Mouse (Mus musculus): ENCODE data around the gene Rtn4r. TPM values are rescaled to one million over a fixed set of nuclear protein-coding genes. Genes with fewer than 3 reads are reported as not detected.
A peak's percentile ranks its signal among the peaks of the same experiment; 100 is the strongest.

Gene Rtn4r
- total and polyA plus RNA-seq, 2 experiments from 2014 or later, result 28.0 to 33.5 TPM

DNA sequence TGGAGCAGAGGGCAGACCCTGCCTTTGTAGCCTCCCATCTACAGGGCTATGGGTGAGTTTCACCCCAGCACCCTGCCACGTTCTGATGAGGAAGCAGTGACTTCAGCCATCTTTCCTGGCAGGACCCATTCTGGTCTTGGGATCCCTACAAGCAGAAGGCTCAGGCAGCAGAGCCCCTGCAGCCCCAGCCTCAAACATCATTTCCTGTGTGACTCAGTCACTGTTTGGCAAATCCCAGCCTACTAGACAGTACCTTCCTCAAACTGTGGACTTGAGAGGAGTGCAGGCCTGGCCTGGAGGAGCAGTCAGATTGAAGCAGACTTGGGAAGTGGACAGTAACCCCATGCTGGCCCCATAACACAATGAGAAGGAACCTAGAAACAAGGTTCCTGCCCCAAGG is 33.7 kb downstream of the Rtn4r start:
- H3K27me3 ChIP-seq (ENCODE audit: insufficient read depth, low read length), result no peaks in the 10 kb centered on the region
- H3K27ac ChIP-seq (ENCODE audit: low read depth, low read length), result no peak overlapping the region
- DNase-seq (no peak), ATAC-seq (no peak)
- no peak overlapping the region for H3K4me2 ChIP-seq (ENCODE audit: low read depth)
- no peaks in the 10 kb centered on the region for H3K9me3 ChIP-seq (ENCODE audit: low read length)
- H3K4me1 ChIP-seq (ENCODE audit: insufficient read depth), result peaks cover 14% of the 10 kb centered on the region; the same call in 1 of the 2 replicates
- no peak for TF ChIP-seq CTCF (IDR thresholded peaks at IDR 0.05; ENCODE audit: low read depth)
- 50% methylated on average over 1 of the region's 1 CpGs for WGBS
- H3K9ac ChIP-seq, result no peak overlapping the region
- no peak overlapping the region for H3K4me3 ChIP-seq (ENCODE audit: low read depth, low read length)
- no peaks in the 10 kb centered on the region for H3K36me3 ChIP-seq (ENCODE audit: insufficient read depth)

- peaks cover 17% of the 10 kb centered on the region; the same call in 1 of the 2 replicates for H3K4me1 ChIP-seq (ENCODE audit: insufficient read depth)
- 33% methylated on average over 2 of the region's 2 CpGs for WGBS
- no peak overlapping the region for H3K27ac ChIP-seq (ENCODE audit: low read depth, low read length)
- no peak overlapping the region for H3K4me3 ChIP-seq (ENCODE audit: low read depth, low read length)
- DNase-seq, result no peak
- no peak for TF ChIP-seq CTCF (IDR thresholded peaks at IDR 0.05; ENCODE audit: low read depth)
- ATAC-seq, result peak; percentile 23; the same call in 1 of the 2 replicates
- no peak overlapping the region for H3K4me2 ChIP-seq (ENCODE audit: low read depth)
- no peaks in the 10 kb centered on the region for H3K9me3 ChIP-seq (ENCODE audit: low read length)
- H3K9ac ChIP-seq, result no peak overlapping the region
- H3K27me3 ChIP-seq (ENCODE audit: insufficient read depth, low read length), result no peaks in the 10 kb centered on the region
- no peaks in the 10 kb centered on the region for H3K36me3 ChIP-seq (ENCODE audit: insufficient read depth)
Measured at GRCm38 (mm10) chr16:18164642-18165238, 37.3 kb downstream of the Rtn4r start.

DNA sequence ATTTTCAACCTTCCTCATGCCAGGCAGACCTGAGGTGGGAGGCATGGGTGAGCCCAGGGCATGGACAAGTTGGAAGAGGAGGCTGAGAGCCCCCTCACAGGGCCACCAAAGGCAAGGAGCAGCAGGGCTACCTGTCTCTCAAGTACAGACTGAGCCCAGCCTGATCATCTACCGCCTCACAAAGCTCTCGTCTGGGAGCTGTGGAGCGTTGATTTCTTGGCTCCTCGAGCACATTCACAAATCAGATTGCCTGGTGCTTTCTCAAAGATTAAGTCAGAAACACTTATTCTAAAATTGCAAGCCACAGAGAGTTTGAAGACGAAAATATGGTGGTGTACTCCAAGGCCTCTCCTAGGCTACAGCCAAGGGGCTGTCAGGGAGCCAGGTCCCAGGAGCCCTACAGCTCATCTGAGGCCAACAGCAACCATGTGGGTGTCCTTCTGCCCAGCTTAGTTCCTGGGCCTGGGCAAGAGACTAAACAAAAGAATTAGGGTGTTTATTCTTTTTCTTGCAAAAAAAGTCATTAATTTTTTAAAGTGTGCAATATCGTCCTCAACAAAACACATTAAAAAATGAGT is 39.3 kb downstream of the Rtn4r start:
- H3K9me3 ChIP-seq (ENCODE audit: low read length), result no peaks in the 10 kb centered on the region
- 41% methylated on average over 6 of the region's 6 CpGs for WGBS
- no peak overlapping the region for H3K4me3 ChIP-seq (ENCODE audit: low read depth, low read length)
- H3K36me3 ChIP-seq (ENCODE audit: insufficient read depth), result no peaks in the 10 kb centered on the region
- H3K9ac ChIP-seq, result no peak overlapping the region
- H3K27me3 ChIP-seq (ENCODE audit: insufficient read depth, low read length), result no peaks in the 10 kb centered on the region
- peak; percentile 53 for DNase-seq
- TF ChIP-seq CTCF (IDR thresholded peaks at IDR 0.05; ENCODE audit: low read depth), result no peak
- H3K4me2 ChIP-seq (ENCODE audit: low read depth), result no peak overlapping the region
- ATAC-seq, result peak; percentile 62
- H3K27ac ChIP-seq (ENCODE audit: low read depth, low read length), result peak overlapping the region; percentile 67
- 0 out of 2 replicates have a peak, but pooled peaks cover 10% of the 10 kb centered on the region for H3K4me1 ChIP-seq (ENCODE audit: insufficient read depth)

DNA sequence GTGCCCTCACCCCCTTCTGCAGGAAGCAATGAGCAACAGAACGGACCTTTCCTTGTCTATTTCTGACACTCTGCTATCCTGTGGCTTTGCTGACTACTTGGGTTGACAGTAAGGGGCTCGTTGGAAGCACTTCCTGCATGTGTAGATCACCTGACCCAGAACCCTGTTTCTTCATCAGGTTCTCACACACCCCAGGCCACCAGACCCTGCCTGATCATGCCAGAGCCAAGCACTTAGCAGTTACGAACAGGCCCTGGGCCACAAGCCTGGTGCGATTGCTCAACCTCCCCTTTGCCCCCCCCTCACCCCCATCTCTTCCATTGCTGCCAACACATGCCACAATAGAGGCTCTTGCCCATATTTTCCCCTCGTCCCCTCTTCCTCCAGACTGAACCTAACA is 41.7 kb downstream of the Rtn4r start:
- no peak overlapping the region for H3K4me3 ChIP-seq (ENCODE audit: low read depth, low read length)
- H3K4me1 ChIP-seq (ENCODE audit: insufficient read depth), result 0 out of 2 replicates have a peak, but pooled peaks cover 10% of the 10 kb centered on the region
- H3K27ac ChIP-seq (ENCODE audit: low read depth, low read length), result no peak overlapping the region
- no peak overlapping the region for H3K4me2 ChIP-seq (ENCODE audit: low read depth)
- DNase-seq (no peak), ATAC-seq (no peak)
- H3K27me3 ChIP-seq (ENCODE audit: insufficient read depth, low read length), result no peaks in the 10 kb centered on the region
- TF ChIP-seq CTCF (IDR thresholded peaks at IDR 0.05; ENCODE audit: low read depth), result no peak
- H3K9ac ChIP-seq, result no peak overlapping the region
- WGBS, result 76% methylated on average over 5 of the region's 5 CpGs
- H3K36me3 ChIP-seq (ENCODE audit: insufficient read depth), result no peaks in the 10 kb centered on the region
- no peaks in the 10 kb centered on the region for H3K9me3 ChIP-seq (ENCODE audit: low read length)

DNA sequence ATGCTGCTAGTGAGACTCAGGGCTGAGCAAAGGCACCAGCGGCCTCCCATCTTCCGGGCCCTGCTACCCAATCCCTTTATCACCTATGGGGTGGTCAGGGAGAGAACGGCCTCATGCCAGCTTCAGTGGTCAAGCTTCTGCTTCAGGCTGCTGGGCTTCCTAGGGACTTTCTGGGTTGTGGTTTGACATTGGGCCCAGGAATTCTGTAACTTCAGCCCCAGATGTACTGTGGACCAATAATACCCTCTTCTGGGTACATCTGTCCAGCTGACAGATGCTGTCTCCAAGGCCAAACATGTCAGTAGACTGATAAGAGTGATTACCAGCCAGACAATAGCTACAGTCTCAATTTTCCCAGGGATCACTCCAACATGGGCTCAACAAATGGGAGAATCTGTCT is 42.3 kb downstream of the Rtn4r start:
- WGBS, result 91% methylated on average over 3 of the region's 3 CpGs

DNA sequence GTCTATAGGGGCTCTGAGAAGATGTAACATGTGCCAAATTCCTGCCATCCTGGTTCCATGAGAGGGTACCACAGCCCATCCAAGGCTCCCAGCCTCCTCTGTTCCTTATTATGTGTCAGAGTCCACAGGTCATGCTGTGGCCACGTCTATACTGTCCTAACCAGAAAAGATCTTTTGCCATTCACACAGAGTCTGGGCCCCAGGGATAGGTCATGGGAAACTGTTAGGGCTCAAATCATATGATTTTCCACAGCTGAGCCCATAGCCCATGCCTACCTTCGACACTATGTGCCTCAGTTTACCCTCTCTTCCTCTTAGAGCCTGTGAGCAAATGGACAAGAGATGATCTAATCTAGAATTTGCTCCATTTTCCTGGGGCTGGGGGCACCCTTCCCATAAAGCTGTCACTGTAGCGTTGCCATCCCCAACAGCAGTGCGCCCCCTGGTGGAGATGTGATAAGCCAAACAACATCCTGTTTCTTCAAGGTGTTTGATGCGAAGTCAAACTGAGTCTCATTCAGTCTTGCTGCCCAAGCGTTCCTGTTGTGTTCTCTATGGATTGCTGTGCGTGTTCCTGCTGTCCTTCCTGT is 44.9 kb downstream of the Rtn4r start:
- ATAC-seq, result peak; percentile 61
- TF ChIP-seq CTCF (IDR thresholded peaks at IDR 0.05; ENCODE audit: low read depth), result peak; percentile 98

More for the DNA sequence above, 42.3 kb downstream of the Rtn4r start:
- Histone ChIP-seq H3K4me3 (ENCODE audit: low read depth, low read length) (no peak overlapping the region), H3K27me3 (ENCODE audit: insufficient read depth, low read length) (no peaks in the 10 kb centered on the region), H3K9ac (no peak overlapping the region), H3K4me2 (ENCODE audit: low read depth) (no peak overlapping the region), H3K36me3 (ENCODE audit: insufficient read depth) (no peaks in the 10 kb centered on the region), H3K27ac (ENCODE audit: low read depth, low read length) (no peak overlapping the region), H3K4me1 (ENCODE audit: insufficient read depth) (0 out of 2 replicates have a peak, but pooled peaks cover 8% of the 10 kb centered on the region), H3K9me3 (ENCODE audit: low read length) (no peaks in the 10 kb centered on the region)
- TF ChIP-seq CTCF (IDR thresholded peaks at IDR 0.05; ENCODE audit: low read depth), result no peak
- ATAC-seq (no peak), DNase-seq (no peak)

GRCm38 (mm10) chr16:18173231-18173630 is 45.8 kb downstream of the Rtn4r start:
- Histone ChIP-seq H3K27ac (ENCODE audit: low read depth, low read length) (no peak overlapping the region), H3K9me3 (ENCODE audit: low read length) (no peaks in the 10 kb centered on the region), H3K4me3 (ENCODE audit: low read depth, low read length) (no peak overlapping the region), H3K4me1 (ENCODE audit: insufficient read depth) (no peaks in the 10 kb centered on the region), H3K9ac (no peak overlapping the region), H3K36me3 (ENCODE audit: insufficient read depth) (no peaks in the 10 kb centered on the region), H3K4me2 (ENCODE audit: low read depth) (no peak overlapping the region), H3K27me3 (ENCODE audit: insufficient read depth, low read length) (no peaks in the 10 kb centered on the region)
- ATAC-seq (peak; percentile 66), DNase-seq (no peak)
- no peak for TF ChIP-seq CTCF (IDR thresholded peaks at IDR 0.05; ENCODE audit: low read depth)
- WGBS, result 61% methylated on average over 9 of the region's 9 CpGs

More for the DNA sequence above, 44.9 kb downstream of the Rtn4r start:
- Histone ChIP-seq H3K4me1 (ENCODE audit: insufficient read depth) (no peaks in the 10 kb centered on the region), H3K9me3 (ENCODE audit: low read length) (no peaks in the 10 kb centered on the region), H3K9ac (no peak overlapping the region), H3K4me3 (ENCODE audit: low read depth, low read length) (no peak overlapping the region), H3K27me3 (ENCODE audit: insufficient read depth, low read length) (no peaks in the 10 kb centered on the region), H3K4me2 (ENCODE audit: low read depth) (no peak overlapping the region), H3K36me3 (ENCODE audit: insufficient read depth) (no peaks in the 10 kb centered on the region), H3K27ac (ENCODE audit: low read depth, low read length) (no peak overlapping the region)
- peak; percentile 86 for DNase-seq
- 10% methylated on average over 7 of the region's 7 CpGs for WGBS
